Mouse (Mus musculus) ES-Bruce4 (cell line): ENCODE results near the gene Plb1. TPM values are rescaled to one million over a fixed set of nuclear protein-coding genes. Genes with fewer than 3 reads are reported as not detected.

Experiments
- H3K27ac ChIP-seq: 2 replicates; pipeline ENCODE4 v1.5.1; 2012; ENCODE audit warnings: low read length, inconsistent platforms; ENCODE audit not compliant: insufficient read depth
- H3K27me3 ChIP-seq: 2 replicates; pipeline ENCODE4 v1.6.1; 2012; ENCODE audit warnings: mild to moderate bottlenecking, low read length, inconsistent platforms; ENCODE audit not compliant: control insufficient read depth, poor library complexity, insufficient read depth, severe bottlenecking
- H3K36me3 ChIP-seq: 2 replicates; pipeline ENCODE4 v1.6.1; 2012; ENCODE audit warnings: inconsistent platforms, mild to moderate bottlenecking, low read length, moderate library complexity; ENCODE audit not compliant: control insufficient read depth, poor library complexity, insufficient read depth, severe bottlenecking
- H3K4me1 ChIP-seq: one replicate; pipeline ENCODE4 v1.8.1; 2011; ENCODE audit warnings: low read length; ENCODE audit not compliant: control insufficient read depth, insufficient read depth
- H3K4me3 ChIP-seq: 2 replicates; pipeline ENCODE4 v1.5.1; 2011; ENCODE audit warnings: low read depth, mild to moderate bottlenecking, low read length
- H3K9ac ChIP-seq: 2 replicates; pipeline ENCODE4 v1.6.1; 2012; ENCODE audit warnings: low read depth, mild to moderate bottlenecking, inconsistent platforms; ENCODE audit not compliant: poor library complexity, severe bottlenecking
- H3K9me3 ChIP-seq: replicated peaks from 2 replicates; pipeline ENCODE4 v1.6.1; 2012; ENCODE audit warnings: mild to moderate bottlenecking, low read length, inconsistent platforms; ENCODE audit not compliant: control insufficient read depth, poor library complexity, insufficient read depth, severe bottlenecking
- CTCF ChIP-seq: IDR thresholded peaks from one replicate; pipeline ENCODE4 v1.8.1; 2011; ENCODE audit warnings: low read depth, low read length
- EP300 ChIP-seq: IDR thresholded peaks from 2 replicates; pipeline ENCODE4 v1.6.1; 2011; ENCODE audit warnings: low read depth, low read length; ENCODE audit not compliant: insufficient read depth
- POLR2A ChIP-seq: IDR thresholded peaks from one replicate; pipeline ENCODE4 v1.8.1; 2011; ENCODE audit warnings: low read length; ENCODE audit not compliant: insufficient read depth
- polyA plus RNA-seq: library from polyadenylated mRNA; stranded (reverse); fragments of >200 nt; gene quantifications from 2 replicates; pipeline ENCODE4 v1.2.4, GENCODE M21; 2011; ENCODE audit warnings: low read depth; ENCODE audit not compliant: missing spikeins, insufficient read depth, insufficient read length

Plb1 gene
- polyA plus RNA-seq, 1 experiment, result not detected

GRCm38 (mm10) chr5:32195857-32196609 is 36.5 kb upstream of the Plb1 start:
- Histone ChIP-seq H3K9me3 (no peaks in the 10 kb centered on the region), H3K4me1 (no peaks in the 10 kb centered on the region), H3K9ac (no peak overlapping the region), H3K36me3 (no peaks in the 10 kb centered on the region), H3K27ac (no peak overlapping the region), H3K27me3 (no peaks in the 10 kb centered on the region), H3K4me3 (no peak overlapping the region)
- TF ChIP-seq POLR2A (no peak), CTCF (peak; percentile 4), EP300 (no peak)

GRCm38 (mm10) chr5:32197698-32198097 is 34.8 kb upstream of the Plb1 start:
- Histone ChIP-seq H3K27ac (no peak overlapping the region), H3K36me3 (no peaks in the 10 kb centered on the region), H3K4me3 (no peak overlapping the region), H3K9ac (no peak overlapping the region), H3K4me1 (no peaks in the 10 kb centered on the region), H3K9me3 (no peaks in the 10 kb centered on the region), H3K27me3 (no peaks in the 10 kb centered on the region)
- peak; percentile 86 for TF ChIP-seq CTCF
- TF ChIP-seq POLR2A, result no peak
- 0 out of 2 replicates have a peak, but pooled peaks have one; percentile 41 for TF ChIP-seq EP300

DNA sequence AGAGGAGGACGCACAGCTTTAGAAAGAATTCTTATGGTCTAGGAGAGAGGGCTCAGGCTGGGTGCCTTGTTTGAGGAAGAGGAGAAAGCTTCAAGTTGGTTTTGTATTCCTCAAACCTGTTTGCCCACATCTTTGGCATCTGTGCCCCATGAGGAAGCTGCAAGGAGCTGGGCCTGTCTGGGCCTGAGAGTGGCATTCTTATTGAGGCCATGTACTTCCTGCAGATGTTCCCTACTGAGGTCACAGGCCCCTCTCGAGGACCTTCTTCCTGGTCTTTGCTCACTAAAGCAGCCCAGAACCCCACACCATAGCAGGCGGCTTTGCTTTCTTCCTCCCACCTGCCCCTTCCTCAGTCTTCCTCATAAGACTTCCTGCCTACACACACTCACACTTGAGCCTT is 33.4 kb upstream of the Plb1 start:
- no peaks in the 10 kb centered on the region for H3K4me1 ChIP-seq
- no peak overlapping the region for H3K9ac ChIP-seq
- H3K27me3 ChIP-seq, result no peaks in the 10 kb centered on the region
- no peak overlapping the region for H3K4me3 ChIP-seq
- no peaks in the 10 kb centered on the region for H3K9me3 ChIP-seq
- H3K27ac ChIP-seq, result no peak overlapping the region
- TF ChIP-seq EP300 (no peak), POLR2A (no peak), CTCF (no peak)
- no peaks in the 10 kb centered on the region for H3K36me3 ChIP-seq

DNA sequence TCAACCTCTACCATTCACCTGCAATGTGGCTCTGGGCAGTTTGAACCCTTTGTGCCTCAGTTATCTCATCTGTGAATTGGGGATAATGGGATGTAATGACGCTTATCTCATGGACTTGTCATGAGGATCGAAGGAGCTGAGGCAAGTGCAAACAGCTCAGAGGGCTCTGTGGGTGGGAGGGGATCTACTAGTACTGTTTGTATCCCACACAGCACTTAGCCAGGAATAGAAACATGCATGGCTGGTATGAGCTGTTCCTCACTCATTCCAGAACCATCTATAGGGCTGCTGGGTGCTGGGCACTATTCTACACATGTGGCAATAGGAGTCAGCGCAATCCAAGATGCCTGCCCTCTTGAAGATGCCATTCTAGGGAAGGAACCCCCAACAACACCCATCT is 32.9 kb upstream of the Plb1 start:
- no peaks in the 10 kb centered on the region for H3K4me1 ChIP-seq
- H3K27ac ChIP-seq, result no peak overlapping the region
- H3K9me3 ChIP-seq, result no peaks in the 10 kb centered on the region
- H3K9ac ChIP-seq, result no peak overlapping the region
- H3K27me3 ChIP-seq, result no peaks in the 10 kb centered on the region
- no peaks in the 10 kb centered on the region for H3K36me3 ChIP-seq
- H3K4me3 ChIP-seq, result no peak overlapping the region
- TF ChIP-seq EP300 (no peak), POLR2A (no peak), CTCF (no peak)

DNA sequence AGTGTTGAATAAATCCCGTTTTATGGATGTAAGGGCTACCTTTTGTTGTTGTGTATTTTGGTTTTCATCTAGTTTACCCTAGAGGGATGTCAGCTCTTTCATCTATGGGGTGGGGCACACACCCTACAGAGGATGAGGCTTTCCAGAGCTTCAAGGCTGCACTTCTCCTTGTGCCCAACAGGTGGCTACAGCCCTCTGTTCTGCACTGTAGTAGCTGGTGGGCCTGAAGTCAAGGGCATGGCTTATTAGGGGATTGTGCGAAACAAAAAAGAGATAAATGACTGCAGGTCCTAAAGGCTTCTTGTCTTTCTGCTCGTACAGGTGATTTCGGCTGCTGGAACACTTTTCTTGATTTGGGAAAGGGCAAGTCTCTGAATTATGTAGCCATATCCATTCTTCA is 27.9 kb upstream of the Plb1 start:
- Histone ChIP-seq H3K4me3 (no peak overlapping the region), H3K36me3 (no peaks in the 10 kb centered on the region), H3K9ac (no peak overlapping the region), H3K27me3 (no peaks in the 10 kb centered on the region), H3K27ac (no peak overlapping the region), H3K9me3 (no peaks in the 10 kb centered on the region), H3K4me1 (no peaks in the 10 kb centered on the region)
- no peak for TF ChIP-seq EP300
- TF ChIP-seq CTCF, result peak; percentile 58

- no peaks in the 10 kb centered on the region for H3K36me3 ChIP-seq
- TF ChIP-seq POLR2A (no peak), EP300 (no peak), CTCF (no peak)
Measured at GRCm38 (mm10) chr5:32206726-32207125, 25.8 kb upstream of the Plb1 start.

More at GRCm38 (mm10) chr5:32206726-32207125, 25.8 kb upstream of the Plb1 start:
- H3K9ac ChIP-seq, result no peak overlapping the region
- no peaks in the 10 kb centered on the region for H3K9me3 ChIP-seq
- no peak overlapping the region for H3K4me3 ChIP-seq
- no peak overlapping the region for H3K27ac ChIP-seq
- H3K4me1 ChIP-seq, result no peaks in the 10 kb centered on the region
- H3K27me3 ChIP-seq, result no peaks in the 10 kb centered on the region
